In genomic region chr11:70811471-70812240, GRCm38 (mm10) we compare ENCODE assay signal across 18 mouse cellular contexts. TPM values are rescaled to one million over a fixed set of nuclear protein-coding genes. Genes with fewer than 3 reads are reported as not detected.
A peak's percentile ranks its signal among the peaks of the same experiment; 100 is the strongest.
DNase-seq lines count a peak whose midpoint lies in the region; TF ChIP-seq lines count a peak whose summit lies in the region.
"Had no signal": no experiment of that assay in that cellular context is flagged by ENCODE, and none has a peak within 500 bp of the region (broad histone marks: within the 10 kb centered on the region; RNA-seq: fewer than 3 reads in every experiment).

No protein-coding gene starts in this region.

- no peak for TF ChIP-seq POLR2A in bone marrow macrophage, adult 2 months (IDR thresholded peaks at IDR 0.05; ENCODE audit: borderline replicate concordance, low read depth, low read length)

- H3K27ac ChIP-seq in bone marrow macrophage, adult 2 months (ENCODE audit: insufficient read depth, low read depth, low read length) = peak overlapping the region; percentile 61; the same call in 1 of the 2 replicates
- H3K27ac ChIP-seq: embryonic facial prominence, embryonic 13.5 days; forebrain, embryonic 15.5 days; limb, embryonic 10.5 days; midbrain, embryonic 10.5 days; neural tube, embryonic 13.5 days had no signal

- no peak for TF ChIP-seq CTCF in bone marrow macrophage, adult 2 months (IDR thresholded peaks at IDR 0.05; ENCODE audit: low read depth, low read length)

- intact Hi-C loops in left cerebral cortex, postnatal 4 days (cut with DNase I) = no loop called here

- H3K4me3 ChIP-seq in bone marrow macrophage, adult 2 months (ENCODE audit: insufficient read depth, low read length) = no peak overlapping the region
- H3K4me3 ChIP-seq: embryonic facial prominence, embryonic 13.5 days; forebrain, embryonic 15.5 days; limb, embryonic 10.5 days; midbrain, embryonic 10.5 days; neural tube, embryonic 13.5 days had no signal

- peaks cover 44% of the 10 kb centered on the region for H3K4me1 ChIP-seq in bone marrow macrophage, adult 2 months (ENCODE audit: control insufficient read depth, insufficient read depth, low read length)
- H3K4me1 ChIP-seq: embryonic facial prominence, embryonic 13.5 days; forebrain, embryonic 15.5 days; limb, embryonic 10.5 days; neural tube, embryonic 13.5 days had no signal

- peak; percentile 54 for DNase-seq in left cerebral cortex, postnatal 4 days
- DNase-seq in left cerebral cortex, adult 8-10 months (ENCODE audit: low spot score in 2 of 2) = no peak
- peak; percentile 19 for DNase-seq in cerebellum, adult 9-10 months
- DNase-seq in retina, postnatal 1 day = peak; percentile 51
- no peak for DNase-seq in kidney, adult 11 months
- no peak for DNase-seq in gastrocnemius, postnatal 10 days
- DNase-seq: adrenal gland, postnatal 10 days; kidney, adult 9 months; kidney, postnatal 36 days; lung, adult 2 months had no signal

RNA-seq across cellular contexts. Expression of gene Scimp, which starts 0.7 kb away (rescaled TPM):
- not detected for total RNA-seq in left cerebral cortex, postnatal 4 days (2021)
- under 1 TPM in 1 of 4 experiments, not detected in 3; 0.53 TPM for total RNA-seq in left cerebral cortex, adult 8-10 months (2022)
- polyA plus RNA-seq in bone marrow macrophage, adult 2 months (2012; ENCODE audit: insufficient read depth, insufficient read length, missing spikeins) = 1.1 TPM in 1 of 2 replicates, not detected in the other
- not detected for total RNA-seq in gastrocnemius, postnatal 10 days (2021)
- total RNA-seq: gastrocnemius, postnatal 4 days; left cerebral cortex, adult 18-20 months had no signal
- polyA plus RNA-seq: forebrain, embryonic 15.5 days; midbrain, embryonic 10.5 days; neural tube, embryonic 13.5 days had no signal

RNA-seq across cellular contexts. Expression of gene Rabep1, which starts 32.9 kb away (rescaled TPM):
- 100 to 1,000 TPM; 126 TPM for total RNA-seq in left cerebral cortex, postnatal 4 days (2021)
- total RNA-seq in left cerebral cortex, adult 8-10 months (2022) = 100 to 1,000 TPM; 123 to 128 (median 125) TPM
- 49.2 and 51.8 TPM in 2 replicates for polyA plus RNA-seq in bone marrow macrophage, adult 2 months (2012; ENCODE audit: insufficient read depth, insufficient read length, missing spikeins)
- 10 to 100 TPM; 27.5 to 30.4 TPM for total RNA-seq in gastrocnemius, postnatal 10 days (2021)

RNA-seq across cellular contexts. Expression of gene Zfp3, which starts 47.6 kb away (rescaled TPM):
- total RNA-seq in left cerebral cortex, postnatal 4 days (2021) = 10 to 100 TPM; 15.3 to 17.4 TPM
- total RNA-seq in left cerebral cortex, adult 8-10 months (2022) = 10 to 100 TPM; 16.7 to 20.5 (median 20.0) TPM
- 2.7 and 3.3 TPM in 2 replicates for polyA plus RNA-seq in bone marrow macrophage, adult 2 months (2012; ENCODE audit: insufficient read depth, insufficient read length, missing spikeins)
- 10 to 100 TPM; 11.6 to 12.4 TPM for total RNA-seq in gastrocnemius, postnatal 10 days (2021)

Comparison
In these comparisons a context has a peak if more than half of its experiments do, and no peak if none do; other contexts are left out.
1. DNase-seq: peak in left cerebral cortex, postnatal 4 days (single experiment), cerebellum, adult 9-10 months (single experiment) and retina, postnatal 1 day (single experiment); none in left cerebral cortex, adult 8-10 months (0 of 2), kidney, adult 11 months (single experiment) and gastrocnemius, postnatal 10 days (single experiment).